Mouse (Mus musculus) limb, embryonic 13.5 days (tissue): ENCODE results near the gene Ifitm6. TPM values are rescaled to one million over a fixed set of nuclear protein-coding genes. Genes with fewer than 3 reads are reported as not detected.
"Not testable (repeated sequence)": the region's sequence is repeated elsewhere in the genome, so short reads cannot be mapped to it uniquely, and the experiment has no call there.

Experiments
- ATAC-seq: fragments of 200-750 bp; cut with Nextera tagmentation; 2 replicates; pipeline ENCODE4 v1.8.0; 2017; ENCODE audit warnings: low read depth, moderate number of reproducible peaks, moderate TSS enrichment; ENCODE audit not compliant: low FRiP score
- H3K27ac ChIP-seq: fragments of 300-500 bp; sonication (generic); 2 replicates; pipeline ENCODE4 v1.5.1; 2015; ENCODE audit warnings: inconsistent platforms, mild to moderate bottlenecking, moderate library complexity
- H3K27me3 ChIP-seq: fragments of 300-500 bp; sonication (generic); 2 replicates; pipeline ENCODE4 v1.6.1; 2015; ENCODE audit warnings: mild to moderate bottlenecking, inconsistent platforms
- H3K36me3 ChIP-seq: fragments of 300-500 bp; sonication (generic); 2 replicates; pipeline ENCODE4 v1.6.1; 2015; ENCODE audit warnings: inconsistent platforms, mild to moderate bottlenecking, moderate library complexity
- H3K4me1 ChIP-seq: fragments of 300-500 bp; sonication (generic); 2 replicates; pipeline ENCODE4 v1.6.1; 2015; ENCODE audit warnings: inconsistent platforms
- H3K4me2 ChIP-seq: fragments of 300-500 bp; sonication (generic); replicated peaks from 2 replicates; pipeline ENCODE4 v1.6.1; 2015; ENCODE audit warnings: inconsistent platforms, mild to moderate bottlenecking, moderate library complexity
- H3K4me3 ChIP-seq: fragments of 300-500 bp; sonication (generic); 2 replicates; pipeline ENCODE4 v1.5.1; 2015; ENCODE audit warnings: moderate library complexity, mild to moderate bottlenecking, inconsistent platforms
- H3K9ac ChIP-seq: fragments of 300-500 bp; sonication (generic); 2 replicates; pipeline ENCODE4 v1.6.1; 2015; ENCODE audit warnings: mild to moderate bottlenecking, inconsistent platforms
- H3K9me3 ChIP-seq: fragments of 300-500 bp; sonication (generic); 2 replicates; pipeline ENCODE4 v1.6.1; 2016; ENCODE audit warnings: inconsistent platforms
- WGBS: fragments of 180-500 bp; shearing (Covaris S2); methylation state at CpG from one replicate; pipeline ENCODE4 v1.1.7; 2015; 5-methylcytosine and 5-hydroxymethylcytosine counted together
- polyA plus RNA-seq: library from polyadenylated mRNA; unstranded; fragments of >200 nt; fragmentation: Nextera tagmentation; extraction: Ambion mirVana; gene quantifications from 2 replicates; pipeline ENCODE4 v1.2.1, GENCODE M21; 2015

Gene Ifitm6
- polyA plus RNA-seq, 1 experiment from 2014 or later, result not detected

DNA sequence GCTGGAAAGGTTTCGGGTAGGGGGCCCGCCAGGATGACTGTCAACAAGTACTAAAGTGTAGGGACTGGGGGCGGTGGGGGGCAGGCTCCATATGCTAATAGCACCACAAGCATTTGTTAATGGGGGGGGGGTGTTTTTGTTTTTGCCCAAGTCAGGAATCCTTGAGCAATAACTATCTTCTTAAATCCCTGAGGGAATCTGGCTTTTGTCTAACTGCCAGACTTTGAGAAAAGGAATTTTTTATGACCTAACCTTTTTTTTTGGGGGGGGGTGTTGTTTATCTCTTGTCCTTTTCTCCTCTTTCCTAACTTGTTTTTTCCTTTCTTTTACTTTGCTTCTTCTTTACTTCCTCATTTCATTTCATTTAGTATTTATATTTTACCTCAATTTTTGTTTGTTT lies 42.3 kb downstream of the Ifitm6 start:
- Histone ChIP-seq H3K9me3 (no peaks in the 10 kb centered on the region), H3K27me3 (no peaks in the 10 kb centered on the region), H3K4me2 (no peak overlapping the region), H3K4me1 (peaks cover 31% of the 10 kb centered on the region), H3K4me3 (no peak overlapping the region), H3K9ac (no peak overlapping the region), H3K36me3 (no peaks in the 10 kb centered on the region), H3K27ac (no peak overlapping the region)
- whole genome bisulfite sequencing, result 28% methylated on average over 3 of the region's 3 CpGs
- ATAC-seq, result no peak

- H3K36me3 ChIP-seq, result no peaks in the 10 kb centered on the region
- no peak for ATAC-seq
- no peak overlapping the region for H3K27ac ChIP-seq
- no peak overlapping the region for H3K9ac ChIP-seq
- H3K4me1 ChIP-seq, result peaks cover 31% of the 10 kb centered on the region
- 25% methylated on average over 9 of the region's 9 CpGs for WGBS
- H3K9me3 ChIP-seq, result no peaks in the 10 kb centered on the region
- 0 out of 2 replicates have a peak overlapping the region, but pooled peaks have one; percentile 11 for H3K4me2 ChIP-seq
- H3K27me3 ChIP-seq, result no peaks in the 10 kb centered on the region
- H3K4me3 ChIP-seq, result no peak overlapping the region
These were observed 42.8 kb downstream of the Ifitm6 start for GRCm38 (mm10) chr7:140974940-140975339.

DNA sequence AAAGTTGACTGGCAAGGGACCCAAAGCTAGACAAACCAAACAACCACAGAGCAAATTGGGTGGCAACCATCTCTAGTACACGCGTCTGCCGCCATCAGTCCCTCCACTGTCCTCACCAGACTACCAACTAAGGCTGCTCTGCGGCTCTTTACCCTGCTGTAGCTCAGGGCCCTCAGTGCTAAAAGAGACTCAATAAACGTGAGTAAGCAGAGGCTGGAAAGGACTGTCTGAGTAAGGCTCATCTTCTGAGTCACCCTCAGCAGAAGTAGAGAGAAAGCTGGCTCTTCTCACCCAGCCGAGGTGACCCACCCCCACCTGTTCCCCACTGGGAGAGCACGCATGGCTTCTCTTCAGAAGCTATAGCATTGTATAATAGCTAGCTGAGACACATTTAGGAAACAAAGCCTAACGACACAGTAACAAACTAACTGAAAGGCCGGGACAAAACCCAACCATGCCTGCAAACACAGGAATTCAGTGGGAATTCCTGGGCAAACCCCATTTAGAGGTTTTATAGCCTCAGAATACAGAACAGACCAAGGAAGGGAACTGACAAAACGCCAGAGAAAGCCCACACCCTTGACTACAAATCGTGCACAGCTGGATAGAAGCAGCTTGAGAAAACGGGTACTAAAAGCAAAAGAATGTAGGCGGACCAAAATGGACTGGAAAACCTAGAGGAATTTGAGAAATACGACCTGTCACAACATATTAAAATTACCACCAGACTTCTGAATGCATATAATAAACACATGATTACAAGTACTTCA lies 44.1 kb downstream of the Ifitm6 start:
- Histone ChIP-seq H3K27ac (peak overlapping the region; percentile 77), H3K4me3 (no peak overlapping the region), H3K36me3 (no peaks in the 10 kb centered on the region), H3K4me1 (peaks cover 31% of the 10 kb centered on the region), H3K4me2 (peak overlapping the region; percentile 19; the same call in 1 of the 2 replicates), H3K9ac (peak overlapping the region; percentile 13; the same call in 1 of the 2 replicates), H3K27me3 (no peaks in the 10 kb centered on the region), H3K9me3 (no peaks in the 10 kb centered on the region)
- ATAC-seq, result no peak; the same call in 1 of the 2 replicates
- WGBS, result 18% methylated on average over 14 of the region's 14 CpGs

GRCm38 (mm10) chr7:140971479-140972171 lies 46.1 kb downstream of the Ifitm6 start:
- no peaks in the 10 kb centered on the region for H3K9me3 ChIP-seq
- H3K36me3 ChIP-seq, result no peaks in the 10 kb centered on the region
- no peak overlapping the region for H3K4me2 ChIP-seq
- ATAC-seq, result peak; percentile 52; the same call in 1 of the 2 replicates
- 54% methylated on average over 8 of the region's 8 CpGs for WGBS
- peak overlapping the region; percentile 65 for H3K27ac ChIP-seq
- peaks cover 46% of the 10 kb centered on the region for H3K4me1 ChIP-seq
- H3K9ac ChIP-seq, result no peak overlapping the region
- H3K27me3 ChIP-seq, result no peaks in the 10 kb centered on the region
- no peak overlapping the region for H3K4me3 ChIP-seq

DNA sequence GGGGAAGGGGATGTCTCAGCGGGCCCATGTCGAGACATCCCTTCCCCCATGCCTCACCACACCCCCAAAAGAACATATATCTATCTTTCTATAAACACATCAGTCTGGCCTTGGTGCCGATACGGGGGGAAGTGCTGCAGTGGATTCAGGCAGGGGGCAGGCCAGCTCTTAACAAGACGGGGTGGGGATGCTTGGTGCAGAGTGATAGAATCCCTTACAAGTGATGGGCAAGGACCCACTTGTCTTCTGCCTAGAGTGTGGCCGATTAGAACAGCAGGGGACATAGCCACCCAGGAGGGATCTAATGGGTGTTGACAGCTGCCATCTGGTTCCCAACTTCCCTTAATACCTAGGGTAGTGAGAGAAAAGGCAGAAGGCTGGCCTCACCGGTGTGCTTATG lies 46.8 kb downstream of the Ifitm6 start:
- H3K4me3 ChIP-seq, result no peak overlapping the region
- H3K9ac ChIP-seq, result no peak overlapping the region
- no peaks in the 10 kb centered on the region for H3K9me3 ChIP-seq
- H3K36me3 ChIP-seq, result no peaks in the 10 kb centered on the region
- peaks cover 46% of the 10 kb centered on the region for H3K4me1 ChIP-seq
- 40% methylated on average over 7 of the region's 7 CpGs for WGBS
- no peaks in the 10 kb centered on the region for H3K27me3 ChIP-seq
- no peak overlapping the region for H3K4me2 ChIP-seq
- no peak for ATAC-seq
- H3K27ac ChIP-seq, result peak overlapping the region; percentile 65; the same call in 1 of the 2 replicates

DNA sequence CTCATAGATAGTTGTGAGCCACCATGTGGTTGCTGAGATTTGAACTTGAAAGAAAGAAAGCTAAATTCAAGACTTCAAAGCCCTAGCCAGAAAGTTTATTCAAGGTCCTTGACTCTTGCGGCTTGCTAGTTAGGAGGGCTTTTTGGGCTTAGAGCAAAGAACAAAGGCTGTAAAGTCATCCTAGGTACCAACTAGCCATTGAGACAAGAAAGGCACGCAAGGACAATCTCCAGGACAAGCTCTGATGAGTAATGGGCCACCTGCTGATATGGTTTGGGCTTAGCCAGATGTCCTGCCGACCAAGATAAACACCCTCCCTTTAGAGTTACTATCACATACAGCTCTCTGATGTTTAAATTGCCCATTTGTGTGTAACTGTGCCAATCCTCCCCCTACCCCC lies 49.0 kb downstream of the Ifitm6 start:
- H3K4me1 ChIP-seq, result peaks cover 32% of the 10 kb centered on the region
- WGBS, result 29% methylated on average over 3 of the region's 3 CpGs

GRCm38 (mm10) chr7:140967862-140968591 lies 49.7 kb downstream of the Ifitm6 start:
- 4% methylated on average over 14 of the region's 14 CpGs for WGBS

More for the DNA sequence above, 49.0 kb downstream of the Ifitm6 start:
- ATAC-seq, H3K9me3 ChIP-seq, H3K9ac ChIP-seq, H3K4me3 ChIP-seq, H3K36me3 ChIP-seq, H3K27me3 ChIP-seq, H3K27ac ChIP-seq: not testable (repeated sequence)
- peak overlapping the region; percentile 42 for H3K4me2 ChIP-seq

DNA sequence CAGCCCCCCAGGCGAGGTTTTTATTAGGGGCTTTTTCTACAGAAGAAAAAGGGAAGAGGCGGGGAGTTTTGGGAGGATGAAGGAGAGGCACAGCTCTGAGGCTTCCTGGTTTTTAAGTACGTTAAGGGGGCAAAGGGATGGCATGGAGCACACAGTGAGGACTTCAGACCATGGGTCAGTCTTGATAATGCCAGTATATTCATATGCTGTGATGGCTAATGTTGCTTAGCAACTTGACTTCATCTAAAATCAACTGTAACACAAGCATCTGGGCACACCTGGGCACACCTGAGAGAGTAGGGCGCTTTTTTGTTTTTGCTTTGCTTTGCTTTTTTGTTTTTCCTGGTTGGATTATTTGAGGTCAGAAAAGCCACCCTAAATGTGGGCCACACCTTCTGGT lies 50.8 kb downstream of the Ifitm6 start, which contains the start of gene Ifitm1:
Gene Ifitm1, plus strand, starts transcription at position 301 of the 400 bp plus-strand sequence.
- Histone ChIP-seq H3K4me3 (peak within 1 kb of the TSS; percentile 1; the same call in 1 of the 2 replicates), H3K4me1 (peaks cover 24% of the 10 kb centered on the region), H3K9me3 (no peaks in the 10 kb centered on the region), H3K36me3 (no peaks in the 10 kb centered on the region), H3K27ac (peak within 1 kb of the TSS; percentile 55), H3K9ac (no peak within 1 kb of the TSS), H3K27me3 (no peaks in the 10 kb centered on the region), H3K4me2 (peak within 1 kb of the TSS; percentile 42)
- no peak for ATAC-seq
- 78% methylated on average over 4 of the region's 4 CpGs for WGBS

More at GRCm38 (mm10) chr7:140967862-140968591, 49.7 kb downstream of the Ifitm6 start:
- peak; percentile 14; the same call in 1 of the 2 replicates for ATAC-seq
- Histone ChIP-seq H3K4me2 (peak overlapping the region; percentile 42), H3K9me3 (no peaks in the 10 kb centered on the region), H3K9ac (no peak overlapping the region), H3K4me3 (peak overlapping the region; percentile 1; the same call in 1 of the 2 replicates), H3K36me3 (no peaks in the 10 kb centered on the region), H3K4me1 (peaks cover 25% of the 10 kb centered on the region), H3K27ac (peak overlapping the region; percentile 55), H3K27me3 (no peaks in the 10 kb centered on the region)

Other genes with a start within 250 kb of the Ifitm6 start
- gene Syce1, start 230.1 kb downstream of the Ifitm6 start, polyA plus RNA-seq, result 0.67 and 1.1 TPM in 2 replicates
- gene Zfp941, start 195.7 kb downstream of the Ifitm6 start, polyA plus RNA-seq, result 2.7 and 3.0 TPM in 2 replicates
- gene Urah, start 182.9 kb downstream of the Ifitm6 start, polyA plus RNA-seq, result 1.0 and 1.4 TPM in 2 replicates
- not detected in 2 replicates for gene Scgb1c1, start 172.4 kb downstream of the Ifitm6 start, polyA plus RNA-seq
- gene Odf3, start 170.1 kb downstream of the Ifitm6 start, polyA plus RNA-seq, result not detected in 2 replicates
- not detected in 2 replicates for gene Gm45785, start 161.6 kb downstream of the Ifitm6 start, polyA plus RNA-seq
- gene Ric8a, start 161.0 kb downstream of the Ifitm6 start, polyA plus RNA-seq, result 65.2 and 73.1 TPM in 2 replicates
- gene Bet1l, start 160.3 kb downstream of the Ifitm6 start, polyA plus RNA-seq, result 59.2 and 63.6 TPM in 2 replicates
- gene Psmd13, start 136.0 kb downstream of the Ifitm6 start, polyA plus RNA-seq, result 251 and 252 TPM in 2 replicates
- gene Sirt3, start 135.6 kb downstream of the Ifitm6 start, polyA plus RNA-seq, result 29.6 and 30.1 TPM in 2 replicates
- 9.3 and 10.0 TPM in 2 replicates for gene Cox8b, start 117.5 kb downstream of the Ifitm6 start, polyA plus RNA-seq
- gene Nlrp6, start 97.0 kb downstream of the Ifitm6 start, polyA plus RNA-seq, result 0.05 and 0.06 TPM in 2 replicates
- gene Pgghg, start 76.5 kb downstream of the Ifitm6 start, polyA plus RNA-seq, result 25.9 and 28.0 TPM in 2 replicates
- gene Ifitm5, start 67.6 kb downstream of the Ifitm6 start, polyA plus RNA-seq, result 10.7 and 15.2 TPM in 2 replicates
- not detected in 2 replicates for gene Gm45717, start 62.0 kb downstream of the Ifitm6 start, polyA plus RNA-seq
- 1,181 and 1,271 TPM in 2 replicates for gene Ifitm2, start 61.9 kb downstream of the Ifitm6 start, polyA plus RNA-seq
- 50.2 and 64.6 TPM in 2 replicates for gene Ifitm1, start 50.7 kb downstream of the Ifitm6 start, polyA plus RNA-seq
- 121 and 130 TPM in 2 replicates for gene Ifitm3, start 7.2 kb downstream of the Ifitm6 start, polyA plus RNA-seq
- not detected in 2 replicates for gene Gm17387, start 11.2 kb upstream of the Ifitm6 start, polyA plus RNA-seq
- 21.5 and 26.9 TPM in 2 replicates for gene B4galnt4, start 43.2 kb upstream of the Ifitm6 start, polyA plus RNA-seq
- 23.9 and 25.5 TPM in 2 replicates for gene Pkp3, start 60.3 kb upstream of the Ifitm6 start, polyA plus RNA-seq
- gene Sigirr, start 82.6 kb upstream of the Ifitm6 start, polyA plus RNA-seq, result 2.7 and 3.1 TPM in 2 replicates
- 1.3 and 2.1 TPM in 2 replicates for gene Ano9, start 99.9 kb upstream of the Ifitm6 start, polyA plus RNA-seq
- gene Ptdss2, start 104.5 kb upstream of the Ifitm6 start, polyA plus RNA-seq, result 85.5 and 89.2 TPM in 2 replicates
- 112 and 118 TPM in 2 replicates for gene Rnh1, start 154.9 kb upstream of the Ifitm6 start, polyA plus RNA-seq
- 94.5 and 97.5 TPM in 2 replicates for gene Hras, start 176.1 kb upstream of the Ifitm6 start, polyA plus RNA-seq
- 11.4 and 12.9 TPM in 2 replicates for gene Lrrc56, start 176.2 kb upstream of the Ifitm6 start, polyA plus RNA-seq
- 2.6 TPM in 2 replicates for gene Lmntd2, start 196.2 kb upstream of the Ifitm6 start, polyA plus RNA-seq
- 32.7 and 34.0 TPM in 2 replicates for gene Rassf7, start 197.9 kb upstream of the Ifitm6 start, polyA plus RNA-seq
- 87.2 and 88.0 TPM in 2 replicates for gene Phrf1, start 210.9 kb upstream of the Ifitm6 start, polyA plus RNA-seq
- 1.8 and 2.3 TPM in 2 replicates for gene Irf7, start 248.6 kb upstream of the Ifitm6 start, polyA plus RNA-seq